ENCODE assay signal across 11 mouse cellular contexts in the genomic region with DNA sequence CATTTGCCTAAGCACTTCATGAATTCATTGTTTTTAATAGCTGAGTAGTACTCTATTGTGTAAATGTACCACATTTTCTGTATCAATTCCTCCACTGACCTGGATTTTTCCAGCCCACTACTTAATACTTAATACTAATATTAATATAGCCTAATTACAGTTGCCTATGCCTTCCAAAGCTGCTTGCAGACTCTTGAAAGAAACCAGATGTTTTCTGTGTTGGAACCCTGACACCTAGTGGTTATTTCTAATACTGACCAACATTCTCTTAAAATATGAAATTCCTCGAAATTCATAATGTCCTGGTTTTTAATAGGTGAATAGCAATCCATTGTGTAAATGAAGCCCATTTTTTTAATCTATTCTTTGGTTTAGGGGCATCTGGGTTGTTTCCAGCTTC. TPM values are rescaled to one million over a fixed set of nuclear protein-coding genes. Genes with fewer than 3 reads are reported as not detected.
DNase-seq lines count a peak whose midpoint lies in the region; ATAC-seq and TF ChIP-seq lines count a peak whose summit lies in the region.
"Had no signal": no experiment of that assay in that cellular context is flagged by ENCODE, and none has a peak within 500 bp of the region (broad histone marks: within the 10 kb centered on the region; RNA-seq: fewer than 3 reads in every experiment).

No protein-coding gene starts in this region.

- 20% methylated on average over 1 of the region's 1 CpGs for WGBS in kidney, adult 2 months

- peak; percentile 18 for DNase-seq in kidney, adult 2 months
- DNase-seq in kidney, postnatal 36 days: no peak
- peak; percentile 32 for DNase-seq in MEL (ENCODE audit: low read depth, low spot score)
- peak; percentile 10 for DNase-seq in embryo, embryonic 10 days (ENCODE audit: low spot score)
- no peak for DNase-seq in spleen, postnatal 10 days (ENCODE audit: low spot score in 2 of 2)
- DNase-seq in yolk sac, embryonic 10.5 days (ENCODE audit: low spot score): no peak
- DNase-seq in gastrocnemius, postnatal 4 days (ENCODE audit: low spot score in 2 of 2): no peak
- DNase-seq: layer of hippocampus, postnatal 36 days had no signal

- no peak overlapping the region for H3K27ac ChIP-seq in kidney, adult 2 months (ENCODE audit: insufficient read depth, low read depth, low read length)
- no peak overlapping the region for H3K27ac ChIP-seq in MEL (ENCODE audit: control insufficient read depth, low read depth, low read length)

- no peaks in the 10 kb centered on the region for H3K27me3 ChIP-seq in kidney, adult 2 months (replicated peaks; ENCODE audit: control insufficient read depth, insufficient read depth, low read length)
- no peaks in the 10 kb centered on the region for H3K27me3 ChIP-seq in MEL (ENCODE audit: control insufficient read depth in 1 of 2, insufficient read depth in 2 of 2, low read length in 2 of 2)

- no peak overlapping the region for H3K4me3 ChIP-seq in kidney, adult 2 months (ENCODE audit: insufficient read depth, low read depth, low read length)
- no peak overlapping the region for H3K4me3 ChIP-seq in MEL (ENCODE audit: control insufficient read depth in 1 of 2, insufficient read depth in 1 of 2, low read depth in 2 of 2, low read length in 2 of 2)

- H3K4me1 ChIP-seq in kidney, adult 2 months (ENCODE audit: control insufficient read depth, insufficient read depth, low read length): no peaks in the 10 kb centered on the region
- H3K4me1 ChIP-seq in MEL (ENCODE audit: control insufficient read depth in 1 of 2, insufficient read depth in 2 of 2, low read length in 2 of 2): no peaks in the 10 kb centered on the region

- H3K36me3 ChIP-seq in kidney, adult 2 months (ENCODE audit: control insufficient read depth, insufficient read depth, low read length): no peaks in the 10 kb centered on the region
- H3K36me3 ChIP-seq in MEL (ENCODE audit: control insufficient read depth in 1 of 2, insufficient read depth in 2 of 2, low read length in 2 of 2): no peaks in the 10 kb centered on the region

- H3K9ac ChIP-seq in MEL (ENCODE audit: control insufficient read depth, low read depth, low read length, poor library complexity, severe bottlenecking): no peak overlapping the region

- no peaks in the 10 kb centered on the region for H3K79me2 ChIP-seq in MEL (ENCODE audit: control insufficient read depth, insufficient read depth, low read length, poor library complexity)

- TF ChIP-seq CTCF in kidney, adult 2 months (conservative IDR thresholded peaks at IDR 0.05; ENCODE audit: insufficient read depth, insufficient read length, low read depth, low read length): no peak
- peak in 1 of 3 experiments; percentile 58; a peak in 3 of 6 replicates for TF ChIP-seq CTCF in MEL (IDR thresholded peaks at IDR 0.05 in 2 of 3, conservative IDR thresholded peaks at IDR 0.05 in 1 of 3; ENCODE audit: control insufficient read depth in 1 of 3, insufficient read depth in 1 of 3, low read depth in 2 of 3, low read length in 3 of 3, poor library complexity in 1 of 3, severe bottlenecking in 1 of 3)

- TF ChIP-seq POLR2A in kidney, adult 2 months (IDR thresholded peaks at IDR 0.05; ENCODE audit: low read depth, low read length): no peak
- TF ChIP-seq POLR2A in MEL (IDR thresholded peaks at IDR 0.05; ENCODE audit: control insufficient read depth in 1 of 2, insufficient read depth in 1 of 2, low read depth in 1 of 2, low read length in 2 of 2, poor library complexity in 1 of 2): no peak

- H3K9me3 ChIP-seq in MEL (replicated peaks; ENCODE audit: insufficient read depth, low read length): no peaks in the 10 kb centered on the region

- TF ChIP-seq RAD21 in MEL (IDR thresholded peaks at IDR 0.05; ENCODE audit: low read depth, low read length): peak; percentile 67

- no peak for TF ChIP-seq EP300 in MEL (IDR thresholded peaks at IDR 0.05; ENCODE audit: low read depth in 1 of 2, low read length in 2 of 2)

- ATAC-seq in megakaryocyte-erythroid progenitor cell, adult 5-6 weeks (replicated peaks; ENCODE audit: low FRiP score, low TSS enrichment, poor library complexity, severe bottlenecking): 0 out of 2 replicates have a peak, but pooled peaks have one; percentile 44

TF ChIP-seq in MEL, 35 proteins besides CTCF, POLR2A, EP300 and RAD21:
- TF ChIP-seq TCF12 (IDR thresholded peaks at IDR 0.05; ENCODE audit: low read depth, low read length) (no peak), ZC3H11A (IDR thresholded peaks at IDR 0.05; ENCODE audit: low read depth, low read length) (peak; percentile 37; the same call in 1 of the 2 replicates), SMC3 (IDR thresholded peaks at IDR 0.05; ENCODE audit: low read depth, low read length) (peak; percentile 60)
TF ChIP-seq in MEL: peak in this region for 2.

RNA-seq across cellular contexts. Expression of a gene that starts 31.0 kb away (rescaled TPM):
- 0.02 TPM in 1 of 2 replicates, not detected in the other for polyA plus RNA-seq in kidney, adult 2 months (2012; rRNA removed)
- not detected in 2 replicates for total RNA-seq in MEL (2012; rRNA removed)
- polyA plus RNA-seq in MEL (2012; ENCODE audit: insufficient read depth in 1 of 2, insufficient read length in 2 of 2, low read depth in 1 of 2, low replicate concordance in 2 of 2, missing spikeins in 1 of 2): not detected
- not detected in 2 replicates for total RNA-seq in megakaryocyte-erythroid progenitor cell, adult 5-6 weeks (2014; fragmentation: Nextera tagmentation)
- not detected in 2 replicates for total RNA-seq in megakaryocyte-erythroid progenitor cell, adult 5-6 weeks (2017)
- total RNA-seq in gastrocnemius, postnatal 4 days (2021): under 1 TPM; 0.10 to 0.34 TPM
- total RNA-seq: common myeloid progenitor, adult 5-6 weeks had no signal
- polyA plus RNA-seq: small intestine, adult 2 months had no signal

Comparison
In these comparisons a context has a peak if more than half of its experiments do, and no peak if none do; other contexts are left out.
1. DNase-seq: peak in kidney, adult 2 months (single experiment), MEL (single experiment) and embryo, embryonic 10 days (single experiment); none in kidney, postnatal 36 days (0 of 2), spleen, postnatal 10 days (0 of 2), yolk sac, embryonic 10.5 days (single experiment) and gastrocnemius, postnatal 4 days (0 of 2).